Mouse (Mus musculus) C2C12 (cell line): ENCODE results near the gene Cep57.

ENCODE experiments used
- CEBPB ChIP-seq: IDR thresholded peaks from one replicate; pipeline ENCODE4 v1.6.1; 2011; ENCODE audit warnings: low read depth, mild to moderate bottlenecking, control low read depth, moderate library complexity
- CTCF ChIP-seq: IDR thresholded peaks from one replicate; pipeline ENCODE4 v1.5.1; 2011; ENCODE audit not compliant: control insufficient read depth, insufficient read depth, insufficient read length
- MAX ChIP-seq: IDR thresholded peaks from one replicate; pipeline ENCODE4 v1.6.1; 2011; ENCODE audit warnings: mild to moderate bottlenecking, control low read depth
- MYOD1 ChIP-seq: IDR thresholded peaks from one replicate; pipeline ENCODE4 v1.6.1; 2011; ENCODE audit warnings: low read depth; ENCODE audit not compliant: control insufficient read depth, insufficient read length
- MYOG ChIP-seq: IDR thresholded peaks from one replicate; pipeline ENCODE4 v1.6.1; 2011; ENCODE audit not compliant: control insufficient read depth, insufficient read length; ENCODE audit errors: extremely low read depth
- USF1 ChIP-seq: IDR thresholded peaks from one replicate; pipeline ENCODE4 v1.6.1; 2011; ENCODE audit warnings: low read depth, mild to moderate bottlenecking, control low read depth, moderate library complexity

- no peak for TF ChIP-seq CTCF
- no peak for TF ChIP-seq USF1
- TF ChIP-seq MAX: no peak
- TF ChIP-seq MYOG: no peak
- TF ChIP-seq MYOD1: no peak
- no peak for TF ChIP-seq CEBPB
These were observed 48.4 kb upstream of the Cep57 start for GRCm38 (mm10) chr9:13875340-13875739.
